Comparison of ENCODE assay signal across 26 mouse cellular contexts in the genomic region with DNA sequence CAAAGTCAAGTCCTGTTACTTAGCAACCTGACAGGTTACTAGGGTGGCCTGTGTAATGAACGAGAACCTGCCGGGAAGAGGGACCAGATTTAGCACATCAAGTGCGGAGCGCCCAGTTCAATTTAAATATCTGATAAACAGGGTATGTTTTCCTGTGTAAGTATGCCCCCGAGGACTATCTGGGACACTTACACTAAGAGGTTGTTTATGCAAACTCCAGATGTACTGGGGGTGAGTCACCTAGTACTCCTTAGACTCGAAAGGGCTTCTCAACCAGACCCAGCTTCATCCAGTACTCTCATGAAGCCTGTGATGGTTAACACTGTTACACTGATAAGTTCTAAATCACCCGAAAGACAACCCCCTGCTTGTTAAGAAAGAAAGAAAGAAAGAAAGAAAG.
"Had no signal": no experiment of that assay in that cellular context is flagged by ENCODE, and none has a peak within 500 bp of the region (broad histone marks: within the 10 kb centered on the region; RNA-seq: fewer than 3 reads in every experiment).

No protein-coding gene starts in this region.

- H3K4me1 ChIP-seq: liver, embryonic 12.5 days; liver, embryonic 15.5 days had no signal

- H3K9ac ChIP-seq: kidney, embryonic 15.5 days; limb, embryonic 13.5 days; liver, embryonic 12.5 days; liver, embryonic 15.5 days; lung, embryonic 15.5 days; neural tube, embryonic 12.5 days; neural tube, embryonic 15.5 days; stomach, embryonic 15.5 days had no signal

- H3K9me3 ChIP-seq: kidney, embryonic 15.5 days; limb, embryonic 10.5 days; limb, embryonic 13.5 days; liver, embryonic 12.5 days; liver, embryonic 15.5 days; lung, embryonic 15.5 days; megakaryocyte, embryonic 14.5 days; midbrain, embryonic 10.5 days; neural tube, embryonic 12.5 days; neural tube, embryonic 15.5 days; stomach, embryonic 15.5 days had no signal

- H3K27me3 ChIP-seq: kidney, embryonic 15.5 days; limb, embryonic 13.5 days; liver, embryonic 12.5 days; liver, embryonic 15.5 days; lung, embryonic 15.5 days; neural tube, embryonic 12.5 days; neural tube, embryonic 15.5 days; stomach, embryonic 15.5 days had no signal

- ATAC-seq: liver, embryonic 12.5 days had no signal

- H3K36me3 ChIP-seq: kidney, embryonic 15.5 days; limb, embryonic 10.5 days; limb, embryonic 13.5 days; liver, embryonic 12.5 days; liver, embryonic 15.5 days; lung, embryonic 15.5 days; midbrain, embryonic 10.5 days; neural tube, embryonic 12.5 days; neural tube, embryonic 15.5 days; stomach, embryonic 15.5 days had no signal

- H3K4me3 ChIP-seq: kidney, embryonic 15.5 days; limb, embryonic 10.5 days; limb, embryonic 13.5 days; liver, embryonic 12.5 days; liver, embryonic 15.5 days; lung, embryonic 15.5 days; megakaryocyte, embryonic 14.5 days; midbrain, embryonic 10.5 days; neural tube, embryonic 12.5 days; neural tube, embryonic 15.5 days; stomach, embryonic 15.5 days had no signal

- DNase-seq: kidney, adult 8-10 months; kidney, postnatal 10 days; kidney, postnatal 36 days; layer of hippocampus, adult 9-11 months; layer of hippocampus, postnatal 36 days; liver; lung, adult 18-20 months; lung, postnatal 10 days; lung, postnatal 36 days; midbrain, embryonic 14.5 days; right cerebral cortex, adult 18-20 months; right cerebral cortex, postnatal 14 days; right cerebral cortex, postnatal 4 days; spleen, adult 18-20 months; thymus, postnatal 25 days had no signal

- H3K27ac ChIP-seq: kidney, embryonic 15.5 days; limb, embryonic 10.5 days; limb, embryonic 13.5 days; liver, embryonic 12.5 days; liver, embryonic 15.5 days; lung, embryonic 15.5 days; midbrain, embryonic 10.5 days; neural tube, embryonic 12.5 days; neural tube, embryonic 15.5 days; stomach, embryonic 15.5 days had no signal

- H3K4me2 ChIP-seq: kidney, embryonic 15.5 days; limb, embryonic 13.5 days; liver, embryonic 12.5 days; liver, embryonic 15.5 days; lung, embryonic 15.5 days; neural tube, embryonic 12.5 days; neural tube, embryonic 15.5 days; stomach, embryonic 15.5 days had no signal
